Mouse (Mus musculus) CH12.LX (cell line): ENCODE data around the gene Tmem185b. TPM values are rescaled to one million over a fixed set of nuclear protein-coding genes. Genes with fewer than 3 reads are reported as not detected.

ENCODE experiments used
- DNase-seq: peaks from one replicate; pipeline ENCODE4 v3.0.0-alpha.2; 2013; ENCODE audit errors: extremely low read depth
- H3K27ac ChIP-seq: 2 replicates; pipeline ENCODE4 v1.5.1; 2012; ENCODE audit warnings: low read depth, mild to moderate bottlenecking, control low read depth, moderate library complexity; ENCODE audit not compliant: insufficient read depth
- H3K27me3 ChIP-seq: replicated peaks from 2 replicates; pipeline ENCODE3; 2012; ENCODE audit warnings: inconsistent platforms
- H3K36me3 ChIP-seq, 2 experiments: replicated peaks in 1 of 2; 2 replicates each; pipeline versions ENCODE3 to v1.6.1; 2012; ENCODE audit warnings: inconsistent platforms in 1 of 2, low read length in 1 of 2, mild to moderate bottlenecking in 1 of 2, mixed read lengths in 1 of 2, moderate library complexity in 1 of 2; ENCODE audit not compliant: control insufficient read depth in 1 of 2, insufficient read depth in 1 of 2
- H3K4me1 ChIP-seq, 2 experiments: 2 replicates each; pipeline ENCODE4 v1.6.1; 2012; ENCODE audit warnings: inconsistent platforms in 1 of 2, moderate library complexity in 1 of 2; ENCODE audit not compliant: insufficient read depth in 2 of 2, control insufficient read depth in 1 of 2
- H3K4me2 ChIP-seq: 2 replicates; pipeline ENCODE4 v1.6.1; 2012; ENCODE audit warnings: low read depth, mild to moderate bottlenecking, control low read depth; ENCODE audit not compliant: poor library complexity, insufficient read depth, severe bottlenecking
- H3K4me3 ChIP-seq, 3 experiments: fragments of 150-350 bp in 1 of 3; sonication (generic) in 1 of 3; replicated peaks in 1 of 3; 2 replicates each; pipeline versions ENCODE3 to v1.5.1; 2011 to 2012; ENCODE audit warnings: low read depth in 2 of 3, low read length in 2 of 3, mild to moderate bottlenecking in 2 of 3, moderate library complexity in 2 of 3, control low read depth in 1 of 3, improper control_type of control experiment in 1 of 3, inconsistent platforms in 1 of 3, mixed read lengths in 1 of 3; ENCODE audit not compliant: poor library complexity in 1 of 3
- H3K79me2 ChIP-seq: replicated peaks from 2 replicates; pipeline ENCODE4 v1.6.1; 2012; ENCODE audit warnings: mild to moderate bottlenecking, moderate library complexity; ENCODE audit not compliant: control insufficient read depth, poor library complexity, insufficient read depth, severe bottlenecking; ENCODE audit errors: extremely low read depth
- H3K9ac ChIP-seq: 2 replicates; pipeline ENCODE4 v1.6.1; 2012; ENCODE audit warnings: low read depth, mild to moderate bottlenecking, control low read depth, moderate library complexity; ENCODE audit not compliant: insufficient read depth
- H3K9me3 ChIP-seq: replicated peaks from 2 replicates; pipeline ENCODE3; 2012; ENCODE audit warnings: low read length, inconsistent platforms, mixed read lengths
- BHLHE40 ChIP-seq: IDR thresholded peaks from 2 replicates; pipeline ENCODE4 v1.6.1; 2011; ENCODE audit warnings: mild to moderate bottlenecking, low read depth, low read length, improper control_type of control experiment
- CHD1 ChIP-seq: IDR thresholded peaks from 2 replicates; pipeline ENCODE4 v1.6.1; 2012; ENCODE audit warnings: low read depth, low read length, improper control_type of control experiment, inconsistent platforms
- CHD2 ChIP-seq: IDR thresholded peaks from 2 replicates; pipeline ENCODE4 v1.6.1; 2011; ENCODE audit warnings: low read length, improper control_type of control experiment
- CTCF ChIP-seq, 2 experiments: IDR thresholded peaks in 1 of 2; conservative IDR thresholded peaks in 1 of 2; 2 replicates each; pipeline ENCODE4 v1.5.1; 2011 to 2012; ENCODE audit warnings: low read depth in 2 of 2, low read length in 2 of 2, improper control_type of control experiment in 1 of 2, inconsistent platforms in 1 of 2, mild to moderate bottlenecking in 1 of 2, moderate library complexity in 1 of 2
- E2F4 ChIP-seq: IDR thresholded peaks from 2 replicates; pipeline ENCODE4 v1.6.1; 2011; ENCODE audit warnings: low read depth, low read length, improper control_type of control experiment; ENCODE audit not compliant: insufficient replicate concordance
- ELF1 ChIP-seq: IDR thresholded peaks from 2 replicates; pipeline ENCODE4 v1.6.1; 2014; ENCODE audit warnings: low read depth, mild to moderate bottlenecking, inconsistent platforms, low read length, improper control_type of control experiment
- ETS1 ChIP-seq: conservative IDR thresholded peaks from 2 replicates; pipeline ENCODE4 v1.6.1; 2012; ENCODE audit warnings: low read depth, mild to moderate bottlenecking, inconsistent platforms, low read length, improper control_type of control experiment, moderate library complexity
- GABPA ChIP-seq: IDR thresholded peaks from 2 replicates; pipeline ENCODE4 v1.6.1; 2012; ENCODE audit warnings: low read depth, low read length, improper control_type of control experiment, inconsistent platforms; ENCODE audit not compliant: insufficient replicate concordance
- HCFC1 ChIP-seq: IDR thresholded peaks from 2 replicates; pipeline ENCODE4 v1.6.1; 2012; ENCODE audit warnings: low read depth, mild to moderate bottlenecking, inconsistent platforms, low read length, improper control_type of control experiment
- IRF4 ChIP-seq: IDR thresholded peaks from 2 replicates; pipeline ENCODE4 v1.6.1; 2014; ENCODE audit warnings: low read depth, mild to moderate bottlenecking, inconsistent platforms, low read length, improper control_type of control experiment
- JUND ChIP-seq: conservative IDR thresholded peaks from 2 replicates; pipeline ENCODE4 v1.6.1; 2011; ENCODE audit warnings: low read depth, low read length, improper control_type of control experiment
- KAT2A ChIP-seq: IDR thresholded peaks from 2 replicates; pipeline ENCODE4 v1.6.1; 2012; ENCODE audit warnings: low read length, improper control_type of control experiment, inconsistent platforms; ENCODE audit not compliant: insufficient replicate concordance
- MAX ChIP-seq: IDR thresholded peaks from 2 replicates; pipeline ENCODE4 v1.6.1; 2011; ENCODE audit warnings: low read length, improper control_type of control experiment
- MAZ ChIP-seq: IDR thresholded peaks from 2 replicates; pipeline ENCODE4 v1.6.1; 2012; ENCODE audit warnings: low read depth, mild to moderate bottlenecking, inconsistent platforms, low read length, improper control_type of control experiment, moderate library complexity
- MEF2A ChIP-seq: IDR thresholded peaks from 2 replicates; pipeline ENCODE4 v1.6.1; 2014; ENCODE audit warnings: low read depth, mild to moderate bottlenecking, inconsistent platforms, low read length, improper control_type of control experiment, borderline replicate concordance
- MXI1 ChIP-seq: IDR thresholded peaks from 2 replicates; pipeline ENCODE4 v1.6.1; 2011; ENCODE audit warnings: mild to moderate bottlenecking, low read depth, low read length, improper control_type of control experiment
- MYC ChIP-seq: IDR thresholded peaks from 2 replicates; pipeline ENCODE4 v1.6.1; 2011; ENCODE audit warnings: low read depth, mild to moderate bottlenecking, improper control_type of control experiment, low read length
- NRF1 ChIP-seq: IDR thresholded peaks from 2 replicates; pipeline ENCODE4 v1.6.1; 2014; ENCODE audit warnings: low read depth, mild to moderate bottlenecking, inconsistent platforms, low read length, improper control_type of control experiment, moderate library complexity
- RAD21 ChIP-seq: IDR thresholded peaks from 2 replicates; pipeline ENCODE4 v1.6.1; 2011; ENCODE audit warnings: low read depth, mild to moderate bottlenecking, low read length, improper control_type of control experiment, moderate library complexity
- RCOR1 ChIP-seq: conservative IDR thresholded peaks from 2 replicates; pipeline ENCODE4 v1.6.1; 2012; ENCODE audit warnings: low read depth, mild to moderate bottlenecking, inconsistent platforms, low read length, improper control_type of control experiment
- SIN3A ChIP-seq: IDR thresholded peaks from 2 replicates; pipeline ENCODE4 v1.6.1; 2012; ENCODE audit warnings: low read length, improper control_type of control experiment, inconsistent platforms
- TBP ChIP-seq: conservative IDR thresholded peaks from 2 replicates; pipeline ENCODE4 v1.6.1; 2011; ENCODE audit warnings: low read depth, low read length, improper control_type of control experiment
- ZKSCAN1 ChIP-seq: IDR thresholded peaks from 2 replicates; pipeline ENCODE4 v1.6.1; 2012; ENCODE audit warnings: low read depth, inconsistent platforms, low read length, improper control_type of control experiment, borderline replicate concordance
- ZMIZ1 ChIP-seq: IDR thresholded peaks from 2 replicates; pipeline ENCODE4 v1.6.1; 2012; ENCODE audit warnings: low read depth, mild to moderate bottlenecking, inconsistent platforms, low read length, improper control_type of control experiment
- ZNF384 ChIP-seq: IDR thresholded peaks from 2 replicates; pipeline ENCODE4 v1.6.1; 2012; ENCODE audit warnings: low read depth, low read length, improper control_type of control experiment, inconsistent platforms
- dilution Hi-C: fragments of 300-500 bp; cut with MboI; formaldehyde crosslinking; loops from 2 replicates; pipeline ENCODE4 v1.14.3; 2020; ENCODE audit warnings: low sequenced_read_pairs; ENCODE audit not compliant: extremely low pct_unique_long_range_greater_than_20kb, extremely low pct_ligation_motif_present
- in situ Hi-C: fragments of 300-500 bp; cut with MboI; formaldehyde crosslinking; loops from 3 replicates; pipeline ENCODE4 v1.14.3; 2019; ENCODE audit warnings: low sequenced_read_pairs, low pct_ligation_motif_present, low pct_unique_long_range_greater_than_20kb, mixed read lengths
- polyA plus RNA-seq: library from polyadenylated mRNA; unstranded; fragments of >175 nt; gene quantifications from 2 replicates; pipeline ENCODE4 v1.2.1, GENCODE M21; 2012; ENCODE audit warnings: low read depth; ENCODE audit not compliant: insufficient read length
- total RNA-seq, 2 experiments: library from RNA; depleted of rRNA; stranded (reverse); fragments of 300-350 nt in 1 of 2; fragments of >200 nt in 1 of 2; gene quantifications; 2 replicates each; pipeline ENCODE4 v1.2.3; 2012 to 2014

Tmem185b gene
- total and polyA plus RNA-seq, 3 experiments: 11.7 to 14.9 (median 13.4) TPM

DNA sequence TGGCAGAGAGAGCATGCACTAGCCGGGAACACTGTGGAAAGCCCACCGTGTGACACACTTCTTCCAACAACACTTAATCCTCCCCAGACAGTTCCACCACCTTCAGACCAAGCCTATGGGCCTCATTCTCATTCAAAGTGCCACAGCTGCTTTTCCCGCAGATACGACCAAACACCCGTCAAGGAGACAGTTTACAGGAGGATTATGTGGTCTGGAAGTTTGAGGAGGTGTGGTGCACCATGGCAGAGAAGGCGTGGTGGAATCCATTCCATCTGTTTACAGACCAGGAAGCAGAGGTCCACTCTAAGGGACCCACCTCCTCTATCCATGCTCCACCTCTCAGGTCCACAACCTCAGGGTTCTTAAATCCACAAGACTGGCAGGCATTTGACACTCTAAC is 6.7 kb upstream of the Tmem185b start:
- H3K4me3 ChIP-seq: no peak overlapping the region
- no peak for DNase-seq
- H3K4me1 ChIP-seq: 0 out of 4 replicates have a peak, but pooled peaks cover 0 to 3% of the 10 kb centered on the region in 2 experiments
- in situ Hi-C loops (no loop called here), dilution Hi-C loops (no loop called here)
- H3K9ac ChIP-seq: no peak overlapping the region
- H3K27me3 ChIP-seq: no peaks in the 10 kb centered on the region
- H3K79me2 ChIP-seq: no peaks in the 10 kb centered on the region
- H3K9me3 ChIP-seq: peaks cover 5% of the 10 kb centered on the region
- H3K27ac ChIP-seq: no peak overlapping the region
- no peak overlapping the region for H3K4me2 ChIP-seq
- no peak for TF ChIP-seq NRF1
- TF ChIP-seq ETS1: no peak
- no peak for TF ChIP-seq ZKSCAN1
- TF ChIP-seq MYC: no peak
- no peak for TF ChIP-seq MAX
- no peak for TF ChIP-seq ELF1
- no peak for TF ChIP-seq SIN3A
- H3K36me3 ChIP-seq: no peaks in the 10 kb centered on the region

DNA sequence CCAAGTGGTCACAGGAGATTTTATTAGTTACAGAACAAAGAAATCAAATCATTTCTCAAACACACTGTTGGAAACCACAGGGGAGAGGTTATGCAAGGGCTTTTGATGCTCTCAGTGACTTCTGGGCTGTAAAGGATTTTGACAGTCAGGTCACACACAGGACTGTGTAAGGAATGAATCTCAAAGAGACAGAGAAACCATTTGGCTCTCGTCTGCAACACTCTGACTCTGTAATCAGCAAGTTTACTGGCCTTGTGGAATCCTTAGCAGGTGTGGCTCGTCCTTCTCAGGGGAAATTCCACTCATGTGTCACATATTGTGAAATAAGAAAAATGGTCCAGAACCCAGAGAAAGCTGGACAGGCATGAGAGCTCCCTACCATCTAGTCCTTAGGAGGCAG is 4.9 kb upstream of the Tmem185b start:
- H3K9ac ChIP-seq: no peak overlapping the region
- TF ChIP-seq TBP (no peak), GABPA (no peak), KAT2A (no peak), RCOR1 (no peak), E2F4 (no peak), CTCF (conservative IDR thresholded peaks at IDR 0.05 in 1 of 2, IDR thresholded peaks at IDR 0.05 in 1 of 2; ENCODE audit: low read depth in 2 of 2, low read length in 2 of 2) (no peak), HCFC1 (no peak), MAZ (no peak)
- H3K9me3 ChIP-seq: peaks cover 5% of the 10 kb centered on the region
- H3K27me3 ChIP-seq: no peaks in the 10 kb centered on the region
- H3K79me2 ChIP-seq: no peaks in the 10 kb centered on the region
- in situ Hi-C loops: no loop called here
- no peak for DNase-seq
- dilution Hi-C loops: no loop called here
- peaks cover 0 to 8% of the 10 kb centered on the region in 2 experiments; a peak in 2 of 4 replicates for H3K4me1 ChIP-seq
- H3K4me3 ChIP-seq: no peak overlapping the region
- H3K36me3 ChIP-seq: no peaks in the 10 kb centered on the region
- H3K27ac ChIP-seq: no peak overlapping the region
- no peak overlapping the region for H3K4me2 ChIP-seq

DNA sequence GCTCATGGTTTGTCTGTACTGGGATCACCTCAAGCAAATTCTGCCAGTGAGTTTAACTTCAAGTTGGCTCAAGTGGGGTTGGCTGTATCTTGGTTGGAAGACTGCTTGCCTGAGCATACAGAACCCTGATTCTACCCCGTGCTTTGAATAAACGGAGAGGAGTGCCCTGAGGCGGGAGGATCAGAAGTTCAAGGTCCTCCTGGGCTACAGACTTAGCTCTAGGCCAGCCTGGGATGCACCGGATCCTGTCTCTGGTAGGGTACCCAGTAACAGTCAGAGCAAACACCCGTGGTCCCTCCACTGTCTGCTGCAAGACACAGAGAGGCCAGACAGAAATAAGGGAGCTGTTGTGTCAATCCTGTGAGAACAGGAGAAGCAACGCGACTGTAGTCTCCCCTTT is 4.3 kb upstream of the Tmem185b start:
- in situ Hi-C loops (no loop called here), dilution Hi-C loops (no loop called here)
- DNase-seq: no peak
- H3K9ac ChIP-seq: no peak overlapping the region
- peaks cover 3 to 12% of the 10 kb centered on the region in 2 experiments for H3K4me1 ChIP-seq
- TF ChIP-seq ZKSCAN1: no peak
- TF ChIP-seq ZMIZ1: no peak
- TF ChIP-seq JUND: no peak
- TF ChIP-seq MEF2A: no peak
- TF ChIP-seq ZNF384: no peak
- no peak for TF ChIP-seq RAD21
- TF ChIP-seq CHD2: no peak
- no peak for TF ChIP-seq SIN3A
- TF ChIP-seq IRF4: no peak
- no peak for TF ChIP-seq MXI1
- TF ChIP-seq CHD1: no peak
- no peak for TF ChIP-seq BHLHE40
- TF ChIP-seq NRF1: no peak
- TF ChIP-seq RCOR1: no peak
- no peak overlapping the region for H3K4me3 ChIP-seq
- no peaks in the 10 kb centered on the region for H3K27me3 ChIP-seq
- no peak overlapping the region for H3K4me2 ChIP-seq
- H3K79me2 ChIP-seq: no peaks in the 10 kb centered on the region
- no peak overlapping the region for H3K27ac ChIP-seq
- peaks cover 0 to 2% of the 10 kb centered on the region in 2 experiments for H3K36me3 ChIP-seq
- H3K9me3 ChIP-seq: peaks cover 6% of the 10 kb centered on the region
